Mouse (Mus musculus) heart, adult 2 months (tissue): Measurements from ENCODE around the gene Spata18. TPM values are rescaled to one million over a fixed set of nuclear protein-coding genes. Genes with fewer than 3 reads are reported as not detected.

ENCODE experiments used
- DNase-seq, 2 experiments: peaks; one replicate each; pipeline ENCODE4 v3.0.0; 2021
- H3K27ac ChIP-seq: fragments of 200-600 bp; 2 replicates; pipeline ENCODE4 v1.8.1; 2022
- H3K27me3 ChIP-seq: fragments of 200-500 bp; 2 replicates; pipeline ENCODE4 v1.6.1; 2012; ENCODE audit warnings: mild to moderate bottlenecking, low read length, inconsistent platforms, mixed read lengths; ENCODE audit not compliant: control insufficient read depth, insufficient read depth
- H3K36me3 ChIP-seq: fragments of 200-500 bp; 2 replicates; pipeline ENCODE4 v1.6.1; 2012; ENCODE audit warnings: low read length, inconsistent platforms; ENCODE audit not compliant: control insufficient read depth, insufficient read depth
- H3K4me1 ChIP-seq: fragments of 200-500 bp; 2 replicates; pipeline ENCODE4 v1.6.1; 2011; ENCODE audit warnings: low read length; ENCODE audit not compliant: control insufficient read depth, insufficient read depth
- H3K4me3 ChIP-seq: fragments of 200-600 bp; 2 replicates; pipeline ENCODE4 v1.8.1; 2022
- H3K79me2 ChIP-seq: fragments of 200-500 bp; replicated peaks from 2 replicates; pipeline ENCODE4 v1.6.1; 2012; ENCODE audit warnings: mild to moderate bottlenecking, inconsistent platforms, low read length, moderate library complexity, mixed read lengths; ENCODE audit not compliant: control insufficient read depth, insufficient read depth
- H3K9ac ChIP-seq: fragments of 200-500 bp; 2 replicates; pipeline ENCODE4 v1.6.1; 2012; ENCODE audit warnings: low read depth, mild to moderate bottlenecking, control low read depth, inconsistent platforms, low read length, mixed read lengths
- CTCF ChIP-seq: fragments of 200-600 bp; IDR thresholded peaks from 2 replicates; pipeline ENCODE4 v1.8.1; 2022; ENCODE audit warnings: antibody characterized with exemption, mild to moderate bottlenecking, moderate library complexity
- EP300 ChIP-seq: fragments of 200-500 bp; IDR thresholded peaks from 2 replicates; pipeline ENCODE4 v1.6.1; 2011; ENCODE audit warnings: low read depth, low read length, control low read depth; ENCODE audit not compliant: insufficient read depth
- POLR2A ChIP-seq: fragments of 200-500 bp; IDR thresholded peaks from 2 replicates; pipeline ENCODE4 v1.6.1; 2011; ENCODE audit warnings: mild to moderate bottlenecking, low read depth, low read length, control low read depth; ENCODE audit not compliant: insufficient read depth
- WGBS: fragments of 180-500 bp; shearing (Covaris S2); methylation state at CpG from one replicate; pipeline ENCODE4 v1.1.7; 2018; 5-methylcytosine and 5-hydroxymethylcytosine counted together
- intact Hi-C: fragments of 180-260 bp; cut with DNase I; formaldehyde crosslinking; loops from one replicate; pipeline ENCODE4 v1.15.1; 2025
- polyA plus RNA-seq: library from polyadenylated mRNA; depleted of rRNA; stranded (reverse); fragments of >200 nt; gene quantifications from 2 replicates; pipeline ENCODE4 v1.2.3, GENCODE M21; 2012
- total RNA-seq, 2 experiments: library from RNA; stranded (reverse); gene quantifications; 2 replicates each; pipeline ENCODE4 v1.2.3; 2021

The Spata18 gene
- total and polyA plus RNA-seq, 3 experiments: 0.21 to 1.3 (median 0.30) TPM

- 73% methylated on average over 7 of the region's 7 CpGs for WGBS
- Histone ChIP-seq H3K36me3 (no peaks in the 10 kb centered on the region), H3K27ac (no peak overlapping the region), H3K79me2 (no peaks in the 10 kb centered on the region), H3K4me1 (no peaks in the 10 kb centered on the region), H3K4me3 (no peak overlapping the region), H3K27me3 (no peaks in the 10 kb centered on the region), H3K9ac (no peak overlapping the region)
- TF ChIP-seq POLR2A: no peak
- no peak for DNase-seq
- intact Hi-C loops: no loop called here
Measured at GRCm38 (mm10) chr5:73615211-73615610, 36.0 kb upstream of the Spata18 start.

GRCm38 (mm10) chr5:73618969-73619368 lies 32.2 kb upstream of the Spata18 start:
- intact Hi-C loops: no loop called here
- no peak for DNase-seq
- Histone ChIP-seq H3K27me3 (no peaks in the 10 kb centered on the region), H3K4me1 (no peaks in the 10 kb centered on the region), H3K79me2 (no peaks in the 10 kb centered on the region), H3K36me3 (no peaks in the 10 kb centered on the region), H3K4me3 (no peak overlapping the region), H3K9ac (no peak overlapping the region), H3K27ac (no peak overlapping the region)
- TF ChIP-seq EP300 (no peak), POLR2A (no peak)
- WGBS: 65% methylated on average over 1 of the region's 1 CpGs

GRCm38 (mm10) chr5:73625505-73625904 lies 25.7 kb upstream of the Spata18 start:
- TF ChIP-seq EP300 (no peak), POLR2A (no peak), CTCF (no peak)
- 21% methylated on average over 1 of the region's 1 CpGs for WGBS
- Histone ChIP-seq H3K79me2 (no peaks in the 10 kb centered on the region), H3K36me3 (no peaks in the 10 kb centered on the region), H3K27ac (no peak overlapping the region), H3K4me1 (no peaks in the 10 kb centered on the region), H3K27me3 (no peaks in the 10 kb centered on the region), H3K4me3 (no peak overlapping the region), H3K9ac (no peak overlapping the region)
- intact Hi-C loops: no loop called here
- DNase-seq: no peak

- no peak for TF ChIP-seq CTCF
- no peak for TF ChIP-seq EP300
- no peak for TF ChIP-seq POLR2A
- Histone ChIP-seq H3K9ac (no peak overlapping the region), H3K4me1 (no peaks in the 10 kb centered on the region), H3K27me3 (no peaks in the 10 kb centered on the region), H3K36me3 (no peaks in the 10 kb centered on the region), H3K79me2 (no peaks in the 10 kb centered on the region), H3K4me3 (no peak overlapping the region), H3K27ac (no peak overlapping the region)
- DNase-seq: no peak
- intact Hi-C loops: no loop called here
- 91% methylated on average over 7 of the region's 7 CpGs for WGBS
Measured at GRCm38 (mm10) chr5:73626842-73627241, 24.3 kb upstream of the Spata18 start.

GRCm38 (mm10) chr5:73627559-73627958 lies 23.6 kb upstream of the Spata18 start:
- H3K36me3 ChIP-seq: no peaks in the 10 kb centered on the region
- no peak overlapping the region for H3K27ac ChIP-seq
- H3K4me3 ChIP-seq: no peak overlapping the region
- TF ChIP-seq POLR2A (no peak), CTCF (no peak), EP300 (no peak)
- DNase-seq: no peak
- H3K79me2 ChIP-seq: no peaks in the 10 kb centered on the region
- no peaks in the 10 kb centered on the region for H3K4me1 ChIP-seq
- no peaks in the 10 kb centered on the region for H3K27me3 ChIP-seq
- no peak overlapping the region for H3K9ac ChIP-seq
- WGBS: 70% methylated on average over 4 of the region's 4 CpGs
- intact Hi-C loops: no loop called here

- TF ChIP-seq EP300: no peak
- TF ChIP-seq CTCF: no peak
- TF ChIP-seq POLR2A: no peak
- 85% methylated on average over 15 of the region's 15 CpGs for WGBS
- Histone ChIP-seq H3K27me3 (no peaks in the 10 kb centered on the region), H3K36me3 (no peaks in the 10 kb centered on the region), H3K9ac (no peak overlapping the region), H3K27ac (no peak overlapping the region), H3K79me2 (no peaks in the 10 kb centered on the region), H3K4me1 (no peaks in the 10 kb centered on the region), H3K4me3 (no peak overlapping the region)
- intact Hi-C loops: no loop called here
- no peak for DNase-seq
Measured at GRCm38 (mm10) chr5:73627991-73628390, 23.2 kb upstream of the Spata18 start.
